Mouse (Mus musculus) B cell, adult (primary cell): Measurements from ENCODE around the gene Olfr455. TPM values are rescaled to one million over a fixed set of nuclear protein-coding genes. Genes with fewer than 3 reads are reported as not detected.

Source experiments
- total RNA-seq: library from RNA; stranded (reverse); gene quantifications from 4 replicates; pipeline ENCODE4 v1.2.4, GENCODE M21; 2023; ENCODE audit not compliant: inconsistent age

Olfr455 gene
- total RNA-seq, result not detected in 4 replicates

GRCm38 (mm10) chr6:42547461-42547860, at the start of gene Olfr455:
Olfr455 (minus strand) TSS chr6:42547587.

GRCm38 (mm10) chr6:42487114-42487513, 60.3 kb downstream of the Olfr455 start, which contains the start of gene Olfr456:
Olfr456 (minus strand) TSS chr6:42487214.

Other genes starting within 250 kb of the Olfr455 start
- gene Fam131b, start 222.9 kb downstream of the Olfr455 start, total RNA-seq, result 0.13 TPM in 1 of 4 replicates, not detected in the others
- 73.9 to 79.6 TPM (median 78.8 TPM) in 4 replicates for gene Zyx, start 198.0 kb downstream of the Olfr455 start, total RNA-seq
- 0.22 TPM in 1 of 4 replicates, not detected in the others for gene Epha1, start 174.3 kb downstream of the Olfr455 start, total RNA-seq
- 0.60 to 1.0 TPM (median 0.86 TPM) in 3 of 4 replicates, not detected in the other for gene Tas2r143, start 147.3 kb downstream of the Olfr455 start, total RNA-seq
- 0.81 TPM in 1 of 4 replicates, not detected in the others for gene Tas2r135, start 142.2 kb downstream of the Olfr455 start, total RNA-seq
- 0.78 TPM in 1 of 4 replicates, not detected in the others for gene Tas2r126, start 113.1 kb downstream of the Olfr455 start, total RNA-seq
- gene Olfr458, start 82.4 kb downstream of the Olfr455 start, total RNA-seq, result not detected in 4 replicates
- gene Olfr457, start 71.3 kb downstream of the Olfr455 start, total RNA-seq, result not detected in 4 replicates
- not detected in 4 replicates for gene Olfr456, start 60.4 kb downstream of the Olfr455 start, total RNA-seq
- not detected in 4 replicates for gene Tcaf3, start 50.1 kb upstream of the Olfr455 start, total RNA-seq
- not detected in 4 replicates for gene Tcaf2, start 97.7 kb upstream of the Olfr455 start, total RNA-seq
- not detected in 4 replicates for gene Tcaf1, start 162.5 kb upstream of the Olfr455 start, total RNA-seq
- not detected in 4 replicates for gene Olfr453, start 191.8 kb upstream of the Olfr455 start, total RNA-seq
- gene Olfr38, start 208.8 kb upstream of the Olfr455 start, total RNA-seq, result not detected in 4 replicates
- not detected in 4 replicates for gene Olfr452, start 237.5 kb upstream of the Olfr455 start, total RNA-seq